Mouse (Mus musculus): ENCODE measurements at regions not wholly inside any gene's neighbourhood (a gene's known extent, or its start where the extent isn't known, plus 50 kb on each side); places are given as distances from the start of the nearest gene placed in this dataset.

DNA sequence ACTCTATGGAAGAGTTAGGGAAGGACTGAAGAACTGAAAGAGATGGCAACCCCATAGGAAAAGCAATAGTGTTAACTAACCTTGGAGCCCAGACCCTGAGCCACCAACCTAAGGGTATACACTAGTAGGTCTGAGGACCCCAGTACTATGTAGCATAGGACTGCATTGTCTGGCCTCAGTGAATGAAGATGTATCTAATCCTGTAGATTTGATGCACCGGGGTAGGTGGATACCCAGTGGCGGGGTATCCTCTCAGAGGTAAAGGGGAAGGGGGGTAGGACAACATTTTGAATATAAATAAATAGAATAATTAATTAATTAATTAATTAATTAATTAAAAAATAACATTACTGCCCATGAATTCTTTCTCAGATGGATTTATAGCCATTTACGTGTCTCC, 387.9 kb upstream of the 4921530L21Rik start:
- no peaks in the 10 kb centered on the region for H3K9me3 ChIP-seq (ENCODE audit: control insufficient read depth, low read depth, low read length)
- no peak overlapping the region for H3K9ac ChIP-seq (replicated peaks; ENCODE audit: low read depth, low read length)
- H3K4me1 ChIP-seq (ENCODE audit: control insufficient read depth, insufficient read depth, low read length), result no peaks in the 10 kb centered on the region
- H3K36me3 ChIP-seq (ENCODE audit: control insufficient read depth, insufficient read depth, low read length), result no peaks in the 10 kb centered on the region
- H3K27ac ChIP-seq (ENCODE audit: low read length), result no peak overlapping the region
- H3K4me3 ChIP-seq (ENCODE audit: low read depth, low read length), result no peak overlapping the region
- H3K27me3 ChIP-seq (ENCODE audit: control insufficient read depth, insufficient read depth, low read length), result no peaks in the 10 kb centered on the region
- WGBS, result 93% methylated on average over 3 of the region's 3 CpGs
- H3K4me2 ChIP-seq (replicated peaks; ENCODE audit: low read depth, low read length), result no peak overlapping the region
- no peak for ATAC-seq (ENCODE audit: insufficient number of reproducible peaks, insufficient read depth, low FRiP score, low read depth)

DNA sequence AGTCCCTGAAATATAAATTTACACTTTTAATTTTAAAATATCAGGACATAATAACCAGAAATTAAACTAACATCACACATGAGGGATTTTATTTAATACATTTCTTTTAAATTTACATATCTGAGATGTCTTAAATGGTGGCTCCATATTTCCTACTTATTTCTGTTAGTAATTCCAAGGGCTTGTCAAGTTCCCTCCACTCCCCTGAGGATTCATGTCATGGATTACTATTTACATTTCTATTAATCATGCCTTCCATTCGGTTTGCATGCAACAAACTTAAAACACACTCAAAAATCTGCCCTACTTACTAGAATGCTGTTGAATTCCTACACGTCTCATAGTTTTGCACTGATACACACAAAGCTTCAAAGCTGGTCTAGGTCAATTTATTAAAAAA, 387.1 kb upstream of the 4921530L21Rik start:
- ATAC-seq (ENCODE audit: insufficient number of reproducible peaks, insufficient read depth, low FRiP score, low read depth), result no peak
- WGBS, result 53% methylated on average over 2 of the region's 2 CpGs

DNA sequence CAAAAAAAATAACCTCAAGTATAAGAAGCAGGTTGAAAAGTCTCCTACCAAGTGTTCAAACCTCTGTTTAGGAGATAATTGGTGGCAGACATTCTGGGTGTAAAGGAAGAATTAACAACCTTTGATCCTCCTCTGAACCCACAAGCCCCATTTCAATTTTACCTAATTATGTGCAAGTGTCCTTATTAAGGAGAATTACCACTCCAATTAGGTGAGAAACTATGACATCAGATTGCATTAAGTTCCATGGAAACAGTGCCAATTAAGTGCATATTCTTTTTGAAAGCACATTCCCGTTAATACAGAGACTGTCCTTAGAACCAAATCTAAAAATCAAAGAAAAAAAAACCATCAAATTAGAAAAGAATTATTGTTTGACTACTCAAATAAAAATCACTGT, 366.0 kb upstream of the 4921530L21Rik start:
- ATAC-seq (ENCODE audit: insufficient number of reproducible peaks, insufficient read depth, low FRiP score, low read depth), result no peak
- Histone ChIP-seq H3K27ac (ENCODE audit: low read length) (no peak overlapping the region), H3K4me1 (ENCODE audit: control insufficient read depth, insufficient read depth, low read length) (no peaks in the 10 kb centered on the region), H3K9me3 (ENCODE audit: control insufficient read depth, low read depth, low read length) (no peaks in the 10 kb centered on the region), H3K27me3 (ENCODE audit: control insufficient read depth, insufficient read depth, low read length) (no peaks in the 10 kb centered on the region), H3K36me3 (ENCODE audit: control insufficient read depth, insufficient read depth, low read length) (no peaks in the 10 kb centered on the region), H3K4me3 (ENCODE audit: low read depth, low read length) (no peak overlapping the region), H3K4me2 (replicated peaks; ENCODE audit: low read depth, low read length) (no peak overlapping the region), H3K9ac (replicated peaks; ENCODE audit: low read depth, low read length) (no peak overlapping the region)
- WGBS, result 86% methylated on average over 1 of the region's 1 CpGs

More for the DNA sequence above, 387.1 kb upstream of the 4921530L21Rik start:
- Histone ChIP-seq H3K27ac (ENCODE audit: low read length) (no peak overlapping the region), H3K27me3 (ENCODE audit: control insufficient read depth, insufficient read depth, low read length) (no peaks in the 10 kb centered on the region), H3K9ac (replicated peaks; ENCODE audit: low read depth, low read length) (no peak overlapping the region), H3K9me3 (ENCODE audit: control insufficient read depth, low read depth, low read length) (no peaks in the 10 kb centered on the region), H3K4me3 (ENCODE audit: low read depth, low read length) (no peak overlapping the region), H3K36me3 (ENCODE audit: control insufficient read depth, insufficient read depth, low read length) (no peaks in the 10 kb centered on the region), H3K4me1 (ENCODE audit: control insufficient read depth, insufficient read depth, low read length) (no peaks in the 10 kb centered on the region), H3K4me2 (replicated peaks; ENCODE audit: low read depth, low read length) (no peak overlapping the region)

DNA sequence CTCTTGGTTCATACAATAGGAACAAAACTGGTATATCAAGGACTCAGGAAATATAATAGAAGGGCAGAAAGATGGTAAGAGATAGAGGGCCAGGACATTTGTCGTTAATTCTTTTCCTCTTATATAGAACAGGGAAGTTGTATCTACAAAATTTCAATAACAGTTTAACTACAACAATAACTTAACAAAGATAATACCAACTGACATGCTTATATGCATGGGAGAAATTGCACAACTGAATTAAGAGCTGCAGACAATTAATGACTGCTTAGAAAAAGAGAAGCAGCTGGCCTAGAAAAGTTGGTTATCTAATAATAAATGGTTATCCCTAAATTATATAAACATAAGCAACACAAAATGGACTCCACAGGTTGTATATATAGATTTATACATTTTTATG, 362.2 kb upstream of the 4921530L21Rik start:
- no peaks in the 10 kb centered on the region for H3K9me3 ChIP-seq (ENCODE audit: control insufficient read depth, low read depth, low read length)
- 73% methylated on average over 1 of the region's 1 CpGs for WGBS
- no peak overlapping the region for H3K9ac ChIP-seq (replicated peaks; ENCODE audit: low read depth, low read length)
- no peak overlapping the region for H3K4me3 ChIP-seq (ENCODE audit: low read depth, low read length)
- no peaks in the 10 kb centered on the region for H3K27me3 ChIP-seq (ENCODE audit: control insufficient read depth, insufficient read depth, low read length)
- no peak for ATAC-seq (ENCODE audit: insufficient number of reproducible peaks, insufficient read depth, low FRiP score, low read depth)
- no peak overlapping the region for H3K4me2 ChIP-seq (replicated peaks; ENCODE audit: low read depth, low read length)
- H3K36me3 ChIP-seq (ENCODE audit: control insufficient read depth, insufficient read depth, low read length), result no peaks in the 10 kb centered on the region
- no peaks in the 10 kb centered on the region for H3K4me1 ChIP-seq (ENCODE audit: control insufficient read depth, insufficient read depth, low read length)
- H3K27ac ChIP-seq (ENCODE audit: low read length), result no peak overlapping the region

DNA sequence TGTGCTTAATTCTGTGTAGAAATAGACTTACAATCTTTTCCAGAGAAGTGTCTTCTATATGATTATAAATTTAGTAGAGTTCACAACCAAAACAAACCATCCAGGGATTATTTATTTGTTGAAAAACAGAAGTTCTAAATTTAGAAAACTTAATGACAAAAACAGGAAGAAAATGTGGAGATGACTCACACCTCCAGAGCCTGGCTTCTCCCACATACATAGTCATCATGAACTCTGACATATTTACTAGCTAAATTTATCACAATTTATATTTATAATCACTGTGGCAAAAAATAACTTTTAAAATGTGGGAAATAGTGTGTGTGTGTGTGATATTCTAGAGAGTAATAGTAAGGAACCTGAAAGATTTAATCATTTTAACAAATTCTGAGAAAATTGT, 337.2 kb upstream of the 4921530L21Rik start:
- H3K27me3 ChIP-seq (ENCODE audit: control insufficient read depth, insufficient read depth, low read length), result no peaks in the 10 kb centered on the region
- H3K9ac ChIP-seq (replicated peaks; ENCODE audit: low read depth, low read length), result no peak overlapping the region
- H3K4me1 ChIP-seq (ENCODE audit: control insufficient read depth, insufficient read depth, low read length), result no peaks in the 10 kb centered on the region
- H3K27ac ChIP-seq (ENCODE audit: low read length), result no peak overlapping the region
- H3K4me3 ChIP-seq (ENCODE audit: low read depth, low read length), result no peak overlapping the region
- no peaks in the 10 kb centered on the region for H3K9me3 ChIP-seq (ENCODE audit: control insufficient read depth, low read depth, low read length)
- no peaks in the 10 kb centered on the region for H3K36me3 ChIP-seq (ENCODE audit: control insufficient read depth, insufficient read depth, low read length)
- no peak overlapping the region for H3K4me2 ChIP-seq (replicated peaks; ENCODE audit: low read depth, low read length)
- ATAC-seq (ENCODE audit: insufficient number of reproducible peaks, insufficient read depth, low FRiP score, low read depth), result no peak

DNA sequence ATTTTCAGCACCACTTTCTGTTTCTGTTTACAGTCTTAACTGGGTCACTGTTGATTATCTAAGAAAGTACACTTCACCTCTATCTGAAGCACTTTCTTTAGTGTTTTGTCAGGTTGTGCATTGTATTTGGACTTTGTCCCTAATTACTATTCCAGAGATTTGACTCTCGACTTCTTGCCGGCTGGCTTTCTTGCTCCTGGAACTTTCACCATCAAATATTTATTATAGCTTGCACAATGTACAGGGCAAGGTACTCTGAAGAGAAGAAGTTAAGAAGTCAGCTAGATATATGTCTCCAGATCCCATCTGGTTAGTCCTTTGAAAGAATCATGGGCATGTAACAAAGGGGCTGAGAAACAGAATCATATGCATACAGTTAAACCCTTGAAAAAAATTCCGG, 290.0 kb upstream of the 4921530L21Rik start:
- H3K4me2 ChIP-seq (replicated peaks; ENCODE audit: low read depth, low read length), result no peak overlapping the region
- no peaks in the 10 kb centered on the region for H3K36me3 ChIP-seq (ENCODE audit: control insufficient read depth, insufficient read depth, low read length)
- no peak overlapping the region for H3K27ac ChIP-seq (ENCODE audit: low read length)
- WGBS, result 78% methylated on average over 3 of the region's 3 CpGs
- H3K9me3 ChIP-seq (ENCODE audit: control insufficient read depth, low read depth, low read length), result no peaks in the 10 kb centered on the region
- no peak for ATAC-seq (ENCODE audit: insufficient number of reproducible peaks, insufficient read depth, low FRiP score, low read depth)
- H3K4me1 ChIP-seq (ENCODE audit: control insufficient read depth, insufficient read depth, low read length), result no peaks in the 10 kb centered on the region
- no peak overlapping the region for H3K9ac ChIP-seq (replicated peaks; ENCODE audit: low read depth, low read length)
- no peak overlapping the region for H3K4me3 ChIP-seq (ENCODE audit: low read depth, low read length)
- H3K27me3 ChIP-seq (ENCODE audit: control insufficient read depth, insufficient read depth, low read length), result no peaks in the 10 kb centered on the region

DNA sequence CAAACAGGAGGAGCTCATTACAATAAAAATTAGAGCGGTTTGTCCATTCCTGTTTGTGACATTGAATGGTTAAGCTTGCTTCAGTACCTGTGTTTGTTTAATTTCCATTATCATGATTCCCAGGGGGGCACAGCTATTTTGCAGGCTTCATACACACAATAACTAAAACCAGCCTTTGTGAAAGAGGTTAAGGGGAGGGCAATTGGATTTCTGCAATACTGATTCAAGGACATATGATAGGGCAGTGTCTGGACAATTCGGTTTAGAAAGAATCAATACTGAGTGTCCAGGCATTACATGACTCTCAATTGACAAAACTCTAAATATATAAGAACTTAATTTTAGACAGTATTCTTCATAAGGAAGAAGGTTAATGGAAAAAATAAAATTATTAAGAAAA, 284.7 kb upstream of the 4921530L21Rik start:
- no peaks in the 10 kb centered on the region for H3K9me3 ChIP-seq (ENCODE audit: control insufficient read depth, low read depth, low read length)
- no peak overlapping the region for H3K4me2 ChIP-seq (replicated peaks; ENCODE audit: low read depth, low read length)
- no peak for ATAC-seq (ENCODE audit: insufficient number of reproducible peaks, insufficient read depth, low FRiP score, low read depth)
- H3K9ac ChIP-seq (replicated peaks; ENCODE audit: low read depth, low read length), result no peak overlapping the region
- H3K4me3 ChIP-seq (ENCODE audit: low read depth, low read length), result no peak overlapping the region
- H3K27ac ChIP-seq (ENCODE audit: low read length), result no peak overlapping the region
- 70% methylated on average over 2 of the region's 2 CpGs for WGBS
- no peaks in the 10 kb centered on the region for H3K4me1 ChIP-seq (ENCODE audit: control insufficient read depth, insufficient read depth, low read length)
- H3K36me3 ChIP-seq (ENCODE audit: control insufficient read depth, insufficient read depth, low read length), result no peaks in the 10 kb centered on the region
- H3K27me3 ChIP-seq (ENCODE audit: control insufficient read depth, insufficient read depth, low read length), result no peaks in the 10 kb centered on the region

DNA sequence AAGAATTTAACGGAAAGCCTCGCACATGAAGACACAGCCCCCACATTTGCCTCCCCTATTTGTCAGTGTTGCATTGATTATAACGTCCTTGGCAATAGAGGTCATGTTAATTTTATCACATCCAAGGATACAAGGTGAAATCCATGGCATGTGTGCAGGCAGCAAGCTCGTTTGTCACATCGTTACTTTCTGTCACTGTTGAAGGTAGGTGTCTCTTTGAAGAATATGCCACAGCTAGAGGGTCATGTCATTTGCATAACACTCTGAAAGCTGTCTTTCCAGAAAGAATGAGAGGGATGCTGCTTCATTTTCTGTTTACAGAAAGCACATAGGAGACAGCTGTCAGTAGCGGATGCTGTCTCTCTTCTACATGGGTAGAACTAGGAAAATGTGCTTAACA, 235.1 kb upstream of the 4921530L21Rik start:
- Histone ChIP-seq H3K9me3 (ENCODE audit: control insufficient read depth, low read depth, low read length) (no peaks in the 10 kb centered on the region), H3K4me3 (ENCODE audit: low read depth, low read length) (no peak overlapping the region), H3K27ac (ENCODE audit: low read length) (no peak overlapping the region), H3K9ac (replicated peaks; ENCODE audit: low read depth, low read length) (no peak overlapping the region), H3K4me1 (ENCODE audit: control insufficient read depth, insufficient read depth, low read length) (no peaks in the 10 kb centered on the region), H3K27me3 (ENCODE audit: control insufficient read depth, insufficient read depth, low read length) (no peaks in the 10 kb centered on the region), H3K4me2 (replicated peaks; ENCODE audit: low read depth, low read length) (no peak overlapping the region), H3K36me3 (ENCODE audit: control insufficient read depth, insufficient read depth, low read length) (no peaks in the 10 kb centered on the region)
- WGBS, result 50% methylated on average over 6 of the region's 6 CpGs
- ATAC-seq (ENCODE audit: insufficient number of reproducible peaks, insufficient read depth, low FRiP score, low read depth), result no peak

DNA sequence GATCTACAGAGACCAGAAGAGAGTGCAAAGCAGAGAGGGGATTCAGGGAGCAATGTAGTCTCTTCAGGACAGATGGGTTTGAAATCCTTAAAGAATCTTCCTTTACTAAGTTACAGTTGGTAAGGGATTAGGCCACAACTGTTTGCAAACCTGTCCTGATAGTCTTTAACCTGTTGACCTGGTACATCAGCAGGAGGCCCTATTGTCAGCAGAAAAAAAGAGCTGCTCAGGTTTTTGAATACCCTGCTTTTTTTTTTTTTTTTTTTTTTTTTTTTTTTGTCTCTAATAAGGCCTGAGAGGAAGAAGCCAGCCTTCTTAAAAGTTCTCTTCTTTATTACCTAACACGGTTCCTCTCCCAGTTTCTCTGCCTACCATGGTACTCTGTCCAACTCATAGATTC, 221.5 kb upstream of the 4921530L21Rik start:
- ATAC-seq (ENCODE audit: insufficient number of reproducible peaks, insufficient read depth, low FRiP score, low read depth), result no peak
- H3K9me3 ChIP-seq (ENCODE audit: control insufficient read depth, low read depth, low read length), result no peaks in the 10 kb centered on the region
- H3K4me1 ChIP-seq (ENCODE audit: control insufficient read depth, insufficient read depth, low read length), result no peaks in the 10 kb centered on the region
- no peak overlapping the region for H3K4me2 ChIP-seq (replicated peaks; ENCODE audit: low read depth, low read length)
- no peaks in the 10 kb centered on the region for H3K27me3 ChIP-seq (ENCODE audit: control insufficient read depth, insufficient read depth, low read length)
- H3K27ac ChIP-seq (ENCODE audit: low read length), result no peak overlapping the region
- no peak overlapping the region for H3K9ac ChIP-seq (replicated peaks; ENCODE audit: low read depth, low read length)
- H3K36me3 ChIP-seq (ENCODE audit: control insufficient read depth, insufficient read depth, low read length), result no peaks in the 10 kb centered on the region
- no peak overlapping the region for H3K4me3 ChIP-seq (ENCODE audit: low read depth, low read length)
- WGBS, result 69% methylated on average over 1 of the region's 1 CpGs
